Mouse (Mus musculus) liver, embryonic 13.5 days (tissue): ENCODE measurements around the gene Sprn. TPM values are rescaled to one million over a fixed set of nuclear protein-coding genes. Genes with fewer than 3 reads are reported as not detected.

Experiments
- polyA plus RNA-seq: library from polyadenylated mRNA; unstranded; fragments of >200 nt; fragmentation: Nextera tagmentation; extraction: Ambion mirVana; gene quantifications from 2 replicates; pipeline ENCODE4 v1.2.1, GENCODE M21; 2015

Sprn gene
- polyA plus RNA-seq, 1 experiment from 2014 or later, result 0.02 TPM

Other genes starting within 250 kb of the Sprn start
- not detected in 2 replicates for gene Utf1, start 211.1 kb downstream of the Sprn start, polyA plus RNA-seq
- not detected in 2 replicates for gene 6430531B16Rik, start 176.1 kb downstream of the Sprn start, polyA plus RNA-seq
- gene Adam8, start 162.3 kb downstream of the Sprn start, polyA plus RNA-seq, result 0.27 and 0.46 TPM in 2 replicates
- 22.9 and 23.6 TPM in 2 replicates for gene Zfp511, start 118.5 kb downstream of the Sprn start, polyA plus RNA-seq
- gene Tubgcp2, start 118.2 kb downstream of the Sprn start, polyA plus RNA-seq, result 28.8 and 31.3 TPM in 2 replicates
- not detected in 2 replicates for gene Msx3, start 105.8 kb downstream of the Sprn start, polyA plus RNA-seq
- 0.12 and 0.33 TPM in 2 replicates for gene Caly, start 72.3 kb downstream of the Sprn start, polyA plus RNA-seq
- not detected in 2 replicates for gene Prap1, start 61.5 kb downstream of the Sprn start, polyA plus RNA-seq
- gene Fuom, start 52.4 kb downstream of the Sprn start, polyA plus RNA-seq, result 6.8 and 7.6 TPM in 2 replicates
- gene Paox, start 39.1 kb downstream of the Sprn start, polyA plus RNA-seq, result 10.5 and 10.9 TPM in 2 replicates
- 80.0 and 93.8 TPM in 2 replicates for gene Echs1, start 38.4 kb downstream of the Sprn start, polyA plus RNA-seq
- 20.3 and 21.1 TPM in 2 replicates for gene Mtg1, start 17.3 kb downstream of the Sprn start, polyA plus RNA-seq
- gene Olfr522, start 9.9 kb upstream of the Sprn start, polyA plus RNA-seq, result not detected in 2 replicates
- gene Olfr523, start 18.3 kb upstream of the Sprn start, polyA plus RNA-seq, result not detected in 2 replicates
- gene Olfr524, start 51.1 kb upstream of the Sprn start, polyA plus RNA-seq, result not detected in 2 replicates
- 0.03 and 0.07 TPM in 2 replicates for gene Cd163l1, start 63.4 kb upstream of the Sprn start, polyA plus RNA-seq
- not detected in 2 replicates for gene 5830411N06Rik, start 92.4 kb upstream of the Sprn start, polyA plus RNA-seq
- gene Olfr525, start 166.0 kb upstream of the Sprn start, polyA plus RNA-seq, result not detected in 2 replicates
- not detected in 2 replicates for gene Olfr527, start 179.1 kb upstream of the Sprn start, polyA plus RNA-seq
- gene Olfr60, start 206.8 kb upstream of the Sprn start, polyA plus RNA-seq, result not detected in 2 replicates
- not detected in 2 replicates for gene Olfr530, start 221.5 kb upstream of the Sprn start, polyA plus RNA-seq
- not detected in 2 replicates for gene Olfr531, start 248.0 kb upstream of the Sprn start, polyA plus RNA-seq